ENCODE assay signal across 9 mouse cellular contexts in the genomic region with DNA sequence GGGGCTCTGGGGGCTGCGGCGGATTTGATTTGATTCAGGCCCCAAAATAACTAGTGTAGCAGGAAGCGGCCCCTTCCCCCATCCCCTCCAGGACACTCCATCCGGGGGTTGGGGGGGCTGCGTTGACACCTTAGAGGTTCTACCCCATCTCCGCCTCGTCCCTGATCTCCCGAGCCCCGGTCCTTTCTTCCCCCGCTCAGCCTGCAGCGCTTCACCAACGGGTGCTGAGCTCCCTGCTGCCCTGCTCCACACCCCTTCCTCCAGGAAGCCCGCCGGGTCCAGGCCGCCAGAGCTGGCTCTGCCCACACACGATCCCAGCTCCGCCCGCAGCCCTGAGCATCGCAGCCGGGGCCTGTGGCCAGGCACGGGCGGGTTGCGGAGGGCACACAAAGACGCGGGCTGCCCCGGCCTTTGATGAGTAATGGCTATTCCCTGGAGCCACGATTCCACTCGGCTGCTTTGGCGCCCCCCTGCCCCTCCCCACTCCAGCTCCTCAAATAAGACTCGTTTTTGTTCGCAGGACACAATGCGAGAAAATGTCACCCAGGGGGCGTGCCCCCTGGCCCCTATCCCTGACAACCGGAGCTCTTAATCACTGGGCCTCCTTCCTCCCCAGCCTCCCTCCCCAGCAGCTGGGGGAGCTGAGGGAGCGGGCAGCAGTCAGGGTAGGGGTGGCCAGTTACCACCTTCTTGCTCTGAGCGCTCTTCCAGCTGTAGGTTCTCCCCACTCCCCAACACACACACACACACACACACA. TPM values are rescaled to one million over a fixed set of nuclear protein-coding genes. Genes with fewer than 3 reads are reported as not detected.
DNase-seq lines count a peak whose midpoint lies in the region; ATAC-seq and TF ChIP-seq lines count a peak whose summit lies in the region.
"Had no signal": no experiment of that assay in that cellular context is flagged by ENCODE, and none has a peak within 500 bp of the region (broad histone marks: within the 10 kb centered on the region; RNA-seq: fewer than 3 reads in every experiment).

No protein-coding gene starts in this region.

- peaks cover 12% of the 10 kb centered on the region for H3K4me1 ChIP-seq in lung, embryonic 16.5 days (replicated peaks; ENCODE audit: control insufficient read depth, insufficient read depth, low read length)
- H3K4me1 ChIP-seq in embryonic facial prominence, embryonic 15.5 days: peaks cover 58% of the 10 kb centered on the region
- peaks cover 37% of the 10 kb centered on the region for H3K4me1 ChIP-seq in limb, embryonic 14.5 days (ENCODE audit: control insufficient read depth, insufficient read depth, low read length)

- peak overlapping the region; percentile 11 for H3K4me3 ChIP-seq in lung, embryonic 16.5 days (ENCODE audit: low read length)
- H3K4me3 ChIP-seq in embryonic facial prominence, embryonic 15.5 days (replicated peaks): no peak overlapping the region
- no peak overlapping the region; the same call in 1 of the 2 replicates for H3K4me3 ChIP-seq in limb, embryonic 14.5 days (replicated peaks; ENCODE audit: low read length)
- H3K4me3 ChIP-seq: liver, embryonic 15.5 days had no signal

- intact Hi-C loops in left cerebral cortex, postnatal 25 days (cut with DNase I): no loop called here

- H3K4me2 ChIP-seq in lung, embryonic 16.5 days (ENCODE audit: low read depth, low read length): peak overlapping the region; percentile 44
- peak overlapping the region; percentile 39 for H3K4me2 ChIP-seq in embryonic facial prominence, embryonic 15.5 days (replicated peaks)
- H3K4me2 ChIP-seq in limb, embryonic 14.5 days (replicated peaks; ENCODE audit: low read depth, low read length, severe bottlenecking): peak overlapping the region; percentile 32
- H3K4me2 ChIP-seq: liver, embryonic 15.5 days had no signal

- TF ChIP-seq POLR2A in limb, embryonic 14.5 days (IDR thresholded peaks at IDR 0.05; ENCODE audit: borderline replicate concordance, extremely low read depth, insufficient read depth, insufficient read length): no peak

- no peak for ATAC-seq in lung, embryonic 16.5 days (ENCODE audit: low read depth)
- no peak for ATAC-seq in embryonic facial prominence, embryonic 15.5 days (ENCODE audit: insufficient number of reproducible peaks, low FRiP score, low TSS enrichment, low read depth)
- ATAC-seq in limb, embryonic 14.5 days (ENCODE audit: low FRiP score, low read depth): peak; percentile 27

- no peak overlapping the region for H3K27ac ChIP-seq in lung, embryonic 16.5 days (ENCODE audit: low read length)
- no peak overlapping the region for H3K27ac ChIP-seq in embryonic facial prominence, embryonic 15.5 days (replicated peaks)
- H3K27ac ChIP-seq in limb, embryonic 14.5 days (replicated peaks; ENCODE audit: low read depth, low read length): no peak overlapping the region
- H3K27ac ChIP-seq: liver, embryonic 15.5 days had no signal

- peak overlapping the region; percentile 48 for H3K9ac ChIP-seq in lung, embryonic 16.5 days (ENCODE audit: low read length)
- no peak overlapping the region for H3K9ac ChIP-seq in embryonic facial prominence, embryonic 15.5 days
- H3K9ac ChIP-seq in limb, embryonic 14.5 days (ENCODE audit: low read depth, low read length, severe bottlenecking): 0 out of 2 replicates have a peak overlapping the region, but pooled peaks have one; percentile 2
- H3K9ac ChIP-seq: liver, embryonic 15.5 days had no signal

- no peaks in the 10 kb centered on the region for H3K36me3 ChIP-seq in lung, embryonic 16.5 days (ENCODE audit: control insufficient read depth, insufficient read depth, low read length)
- H3K36me3 ChIP-seq in embryonic facial prominence, embryonic 15.5 days: no peaks in the 10 kb centered on the region
- no peaks in the 10 kb centered on the region for H3K36me3 ChIP-seq in limb, embryonic 14.5 days (ENCODE audit: control insufficient read depth, insufficient read depth, low read length)
- H3K36me3 ChIP-seq: liver, embryonic 15.5 days had no signal

- no peaks in the 10 kb centered on the region for H3K9me3 ChIP-seq in lung, embryonic 16.5 days (ENCODE audit: control insufficient read depth, low read length)
- no peaks in the 10 kb centered on the region for H3K9me3 ChIP-seq in embryonic facial prominence, embryonic 15.5 days (replicated peaks)
- no peaks in the 10 kb centered on the region for H3K9me3 ChIP-seq in limb, embryonic 14.5 days (ENCODE audit: control insufficient read depth, low read length)
- H3K9me3 ChIP-seq: liver, embryonic 15.5 days had no signal

- DNase-seq in lung, postnatal 4 days: no peak
- DNase-seq in limb, embryonic 14.5 days (ENCODE audit: low spot score): no peak
- peak; percentile 43 for DNase-seq in yolk sac, embryonic 10.5 days (ENCODE audit: low spot score)
- no peak for DNase-seq in ovary, postnatal 10 days (ENCODE audit: low spot score)
- DNase-seq in left cerebral cortex, postnatal 25 days (ENCODE audit: low spot score in 2 of 2): no peak
- DNase-seq: adrenal gland, postnatal 25 days had no signal

- 8% methylated on average over 36 of the region's 36 CpGs for WGBS in lung, embryonic 16.5 days
- WGBS in embryonic facial prominence, embryonic 15.5 days: 7% methylated on average over 35 of the region's 36 CpGs
- WGBS in limb, embryonic 14.5 days: 7% methylated on average over 33 of the region's 36 CpGs

- H3K27me3 ChIP-seq in lung, embryonic 16.5 days (ENCODE audit: control insufficient read depth, insufficient read depth, low read depth, low read length): peaks cover 26% of the 10 kb centered on the region
- H3K27me3 ChIP-seq in embryonic facial prominence, embryonic 15.5 days: peaks cover 44% of the 10 kb centered on the region
- peaks cover 32% of the 10 kb centered on the region for H3K27me3 ChIP-seq in limb, embryonic 14.5 days (ENCODE audit: control insufficient read depth, insufficient read depth, low read length)

RNA-seq across cellular contexts. Expression of a gene that starts 21.2 kb away (rescaled TPM):
- polyA plus RNA-seq in lung, embryonic 16.5 days (2015; fragmentation: Nextera tagmentation; extraction: Ambion mirVana): 167 and 190 TPM in 2 replicates
- 162 and 186 TPM in 2 replicates for polyA plus RNA-seq in embryonic facial prominence, embryonic 15.5 days (2015; fragmentation: Nextera tagmentation; extraction: Ambion mirVana)
- polyA plus RNA-seq in limb, embryonic 14.5 days (2012; rRNA removed): 209 and 309 TPM in 2 replicates
- 226 and 227 TPM in 2 replicates for polyA plus RNA-seq in limb, embryonic 14.5 days (2014; fragmentation: Nextera tagmentation; extraction: Ambion mirVana)
- total RNA-seq in left cerebral cortex, postnatal 25 days (2021): 10 to 100 TPM; 80.2 to 81.4 TPM

RNA-seq across cellular contexts. Expression of a gene that starts 58.0 kb away (rescaled TPM):
- 4.3 and 4.6 TPM in 2 replicates for polyA plus RNA-seq in lung, embryonic 16.5 days (2015; fragmentation: Nextera tagmentation; extraction: Ambion mirVana)
- polyA plus RNA-seq in embryonic facial prominence, embryonic 15.5 days (2015; fragmentation: Nextera tagmentation; extraction: Ambion mirVana): 48.1 and 48.8 TPM in 2 replicates
- polyA plus RNA-seq in limb, embryonic 14.5 days (2012; rRNA removed): 52.7 and 74.9 TPM in 2 replicates
- 30.4 and 32.3 TPM in 2 replicates for polyA plus RNA-seq in limb, embryonic 14.5 days (2014; fragmentation: Nextera tagmentation; extraction: Ambion mirVana)
- total RNA-seq in left cerebral cortex, postnatal 25 days (2021): 1 to 10 TPM; 1.1 to 1.7 TPM
